Mouse (Mus musculus): ENCODE measurements at regions not wholly inside any gene's neighbourhood (a gene's known extent, or its start where the extent isn't known, plus 50 kb on each side); places are given as distances from the start of the nearest gene placed in this dataset.
A peak's percentile ranks its signal among the peaks of the same experiment; 100 is the strongest.
"Not testable (repeated sequence)": the region's sequence is repeated elsewhere in the genome, so short reads cannot be mapped to it uniquely, and the experiment has no call there.

DNA sequence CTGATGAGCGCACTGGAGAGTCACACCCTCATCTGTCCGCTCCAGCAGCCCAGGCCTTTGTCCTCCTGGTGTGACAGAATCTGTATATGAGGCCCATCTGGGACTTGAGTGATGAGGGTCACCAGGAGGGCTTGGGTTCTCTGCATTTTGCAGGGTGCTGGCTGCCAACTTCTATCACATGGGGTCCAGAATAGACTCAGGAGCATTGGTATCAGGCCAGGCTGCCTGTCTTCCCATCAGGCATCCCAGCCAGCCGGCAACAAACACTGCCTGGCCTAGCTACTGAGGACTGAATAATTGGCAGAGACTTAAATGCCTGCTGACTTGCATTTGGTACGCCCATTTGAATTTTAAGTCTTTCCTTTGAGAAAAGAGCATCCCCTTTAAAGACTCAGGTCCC lies 94.0 kb upstream of the Abca1 start:
- no peak for DNase-seq (ENCODE audit: low spot score)
- no peak overlapping the region for H3K4me2 ChIP-seq (replicated peaks; ENCODE audit: low read depth, low read length, severe bottlenecking)
- 48% methylated on average over 4 of the region's 4 CpGs for WGBS

DNA sequence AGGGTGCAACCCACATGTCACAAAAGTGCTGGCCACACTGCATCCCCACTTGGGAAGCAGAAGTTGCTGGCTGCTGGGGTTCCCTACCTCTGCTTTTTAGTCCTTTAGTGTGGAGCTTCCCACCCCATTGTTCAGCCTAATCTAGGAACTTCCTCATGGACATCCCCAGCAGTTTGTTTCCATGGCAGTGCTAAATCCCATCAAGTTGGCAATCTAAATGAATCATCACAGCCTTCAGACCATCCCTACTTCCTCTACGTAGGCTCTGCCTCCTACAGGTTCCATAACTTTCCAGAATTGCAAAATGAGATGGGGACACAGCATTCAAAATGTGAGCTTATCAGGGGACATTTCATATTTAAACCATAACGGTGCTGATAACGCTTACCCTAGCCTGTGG lies 90.6 kb upstream of the Abca1 start:
- DNase-seq (ENCODE audit: low spot score): no peak
- Histone ChIP-seq H3K9me3 (ENCODE audit: control insufficient read depth, low read length) (no peaks in the 10 kb centered on the region), H3K9ac (ENCODE audit: low read depth, low read length, severe bottlenecking) (no peak overlapping the region), H3K4me3 (replicated peaks; ENCODE audit: low read length) (no peak overlapping the region), H3K36me3 (ENCODE audit: control insufficient read depth, insufficient read depth, low read length) (no peaks in the 10 kb centered on the region), H3K4me2 (replicated peaks; ENCODE audit: low read depth, low read length, severe bottlenecking) (no peak overlapping the region), H3K4me1 (ENCODE audit: control insufficient read depth, insufficient read depth, low read length) (0 out of 2 replicates have a peak, but pooled peaks cover 3% of the 10 kb centered on the region), H3K27ac (replicated peaks; ENCODE audit: low read depth, low read length) (no peak overlapping the region), H3K27me3 (ENCODE audit: control insufficient read depth, insufficient read depth, low read length) (no peaks in the 10 kb centered on the region)
- TF ChIP-seq POLR2A (IDR thresholded peaks at IDR 0.05; ENCODE audit: borderline replicate concordance, extremely low read depth, insufficient read depth, insufficient read length): no peak
- ATAC-seq (ENCODE audit: low FRiP score, low read depth): no peak
- WGBS: 92% methylated on average over 3 of the region's 3 CpGs

More for the DNA sequence above, 94.0 kb upstream of the Abca1 start:
- no peak overlapping the region for H3K27ac ChIP-seq (replicated peaks; ENCODE audit: low read depth, low read length)
- no peak overlapping the region for H3K4me3 ChIP-seq (replicated peaks; ENCODE audit: low read length)
- TF ChIP-seq POLR2A (IDR thresholded peaks at IDR 0.05; ENCODE audit: borderline replicate concordance, extremely low read depth, insufficient read depth, insufficient read length): no peak
- ATAC-seq (ENCODE audit: low FRiP score, low read depth): no peak
- no peaks in the 10 kb centered on the region for H3K36me3 ChIP-seq (ENCODE audit: control insufficient read depth, insufficient read depth, low read length)
- no peaks in the 10 kb centered on the region for H3K4me1 ChIP-seq (ENCODE audit: control insufficient read depth, insufficient read depth, low read length)
- H3K9ac ChIP-seq (ENCODE audit: low read depth, low read length, severe bottlenecking): no peak overlapping the region
- no peaks in the 10 kb centered on the region for H3K9me3 ChIP-seq (ENCODE audit: control insufficient read depth, low read length)
- H3K27me3 ChIP-seq (ENCODE audit: control insufficient read depth, insufficient read depth, low read length): no peaks in the 10 kb centered on the region

DNA sequence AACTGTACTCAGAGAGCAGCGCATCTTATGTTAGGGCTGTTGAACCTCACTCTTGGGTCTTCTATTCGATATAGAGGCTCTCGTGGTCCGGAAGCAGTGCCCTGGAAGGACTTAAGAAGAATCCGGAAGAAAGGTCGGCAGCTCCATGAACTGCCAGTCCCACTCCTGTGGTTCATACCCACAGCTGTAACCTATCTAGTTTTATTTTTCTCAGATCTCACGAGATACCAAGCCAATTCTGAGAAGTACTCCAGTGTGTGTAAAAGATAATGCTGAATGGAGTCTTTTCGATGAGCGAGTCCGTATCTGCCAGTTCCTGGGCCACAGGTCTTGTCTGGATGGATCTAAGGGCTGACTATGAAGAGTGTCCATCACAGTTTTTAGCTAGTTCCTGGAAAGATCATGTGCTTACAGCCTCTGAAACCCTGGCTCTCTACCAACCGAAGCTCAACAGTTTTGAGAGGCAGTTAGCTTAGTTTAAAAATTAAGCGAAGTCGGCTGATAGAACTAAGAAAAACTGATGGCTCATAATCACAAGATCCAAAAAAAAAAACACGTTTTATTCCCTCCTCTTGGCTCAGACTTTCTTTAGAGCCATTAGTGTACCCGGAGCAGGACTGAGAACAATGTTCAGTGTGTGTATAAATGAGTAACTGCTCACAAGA lies 86.5 kb upstream of the Abca1 start:
- DNase-seq (ENCODE audit: low spot score): no peak
- H3K27ac ChIP-seq (replicated peaks; ENCODE audit: low read depth, low read length): no peak overlapping the region
- 0 out of 2 replicates have a peak, but pooled peaks cover 3% of the 10 kb centered on the region for H3K4me1 ChIP-seq (ENCODE audit: control insufficient read depth, insufficient read depth, low read length)

DNA sequence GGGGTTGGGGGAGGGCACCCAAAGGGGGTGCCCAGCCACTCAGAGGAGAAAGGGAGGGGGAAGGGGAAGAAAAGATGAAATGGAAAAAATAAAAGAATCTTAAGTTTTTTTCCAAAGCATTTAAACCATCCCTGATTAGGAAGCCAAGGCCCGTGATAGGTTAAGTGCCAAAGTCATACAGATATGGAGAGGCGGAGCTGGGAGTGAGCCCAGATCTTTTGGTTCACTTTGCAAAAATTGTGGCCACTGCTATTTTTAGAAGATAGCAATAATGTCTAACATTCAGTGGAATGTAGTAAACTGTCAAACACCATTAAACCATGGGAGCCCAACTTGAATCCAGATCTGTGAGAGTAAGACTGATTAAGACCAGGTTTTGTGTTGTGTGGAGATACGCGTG lies 85.9 kb upstream of the Abca1 start:
- 0 out of 2 replicates have a peak, but pooled peaks cover 3% of the 10 kb centered on the region for H3K4me1 ChIP-seq (ENCODE audit: control insufficient read depth, insufficient read depth, low read length)
- H3K9me3 ChIP-seq (ENCODE audit: control insufficient read depth, low read length): no peaks in the 10 kb centered on the region
- H3K27me3 ChIP-seq (ENCODE audit: control insufficient read depth, insufficient read depth, low read length): no peaks in the 10 kb centered on the region
- no peaks in the 10 kb centered on the region for H3K36me3 ChIP-seq (ENCODE audit: control insufficient read depth, insufficient read depth, low read length)
- ATAC-seq (ENCODE audit: low FRiP score, low read depth): no peak
- no peak overlapping the region for H3K4me3 ChIP-seq (replicated peaks; ENCODE audit: low read length)
- H3K9ac ChIP-seq (ENCODE audit: low read depth, low read length, severe bottlenecking): no peak overlapping the region
- no peak overlapping the region for H3K4me2 ChIP-seq (replicated peaks; ENCODE audit: low read depth, low read length, severe bottlenecking)
- no peak overlapping the region for H3K27ac ChIP-seq (replicated peaks; ENCODE audit: low read depth, low read length)
- 79% methylated on average over 4 of the region's 4 CpGs for whole genome bisulfite sequencing
- DNase-seq (ENCODE audit: low spot score): peak; percentile 34
- TF ChIP-seq POLR2A (IDR thresholded peaks at IDR 0.05; ENCODE audit: borderline replicate concordance, extremely low read depth, insufficient read depth, insufficient read length): no peak

More for the DNA sequence above, 86.5 kb upstream of the Abca1 start:
- no peaks in the 10 kb centered on the region for H3K36me3 ChIP-seq (ENCODE audit: control insufficient read depth, insufficient read depth, low read length)
- H3K9ac ChIP-seq (ENCODE audit: low read depth, low read length, severe bottlenecking): no peak overlapping the region
- no peaks in the 10 kb centered on the region for H3K27me3 ChIP-seq (ENCODE audit: control insufficient read depth, insufficient read depth, low read length)
- WGBS: 75% methylated on average over 15 of the region's 15 CpGs
- no peak for ATAC-seq (ENCODE audit: low FRiP score, low read depth)
- no peaks in the 10 kb centered on the region for H3K9me3 ChIP-seq (ENCODE audit: control insufficient read depth, low read length)
- H3K4me3 ChIP-seq (replicated peaks; ENCODE audit: low read length): no peak overlapping the region
- no peak overlapping the region for H3K4me2 ChIP-seq (replicated peaks; ENCODE audit: low read depth, low read length, severe bottlenecking)
- no peak for TF ChIP-seq POLR2A (IDR thresholded peaks at IDR 0.05; ENCODE audit: borderline replicate concordance, extremely low read depth, insufficient read depth, insufficient read length)

DNA sequence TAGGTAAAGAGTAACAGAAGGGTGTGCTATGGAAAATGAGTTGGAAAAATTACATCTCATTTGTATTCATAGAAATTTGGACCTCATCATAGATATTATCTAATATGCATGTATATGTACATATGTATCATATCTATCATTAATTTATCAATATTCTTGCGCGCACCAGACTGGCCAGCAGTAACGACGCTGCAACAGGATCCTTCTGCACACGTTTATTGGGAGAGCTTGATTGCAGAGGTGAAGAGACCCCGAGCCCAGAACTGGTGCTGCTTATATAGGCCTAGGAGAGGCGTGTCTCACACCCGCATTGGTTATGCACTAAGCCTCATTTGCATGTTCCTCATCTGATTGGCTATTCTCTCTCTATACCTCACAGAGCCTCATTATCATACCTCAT lies 83.8 kb upstream of the Abca1 start:
- H3K27me3 ChIP-seq (ENCODE audit: control insufficient read depth, insufficient read depth, low read length); H3K4me1 ChIP-seq (ENCODE audit: control insufficient read depth, insufficient read depth, low read length); H3K9me3 ChIP-seq (ENCODE audit: control insufficient read depth, low read length); H3K4me3 ChIP-seq (replicated peaks; ENCODE audit: low read length); H3K27ac ChIP-seq (replicated peaks; ENCODE audit: low read depth, low read length); DNase-seq (ENCODE audit: low spot score); H3K36me3 ChIP-seq (ENCODE audit: control insufficient read depth, insufficient read depth, low read length); H3K9ac ChIP-seq (ENCODE audit: low read depth, low read length, severe bottlenecking); ATAC-seq (ENCODE audit: low FRiP score, low read depth); H3K4me2 ChIP-seq (replicated peaks; ENCODE audit: low read depth, low read length, severe bottlenecking): not testable (repeated sequence)
- 96% methylated on average over 8 of the region's 8 CpGs for WGBS
